Comparison of ENCODE assay signal across 12 mouse cellular contexts in the genomic region with DNA sequence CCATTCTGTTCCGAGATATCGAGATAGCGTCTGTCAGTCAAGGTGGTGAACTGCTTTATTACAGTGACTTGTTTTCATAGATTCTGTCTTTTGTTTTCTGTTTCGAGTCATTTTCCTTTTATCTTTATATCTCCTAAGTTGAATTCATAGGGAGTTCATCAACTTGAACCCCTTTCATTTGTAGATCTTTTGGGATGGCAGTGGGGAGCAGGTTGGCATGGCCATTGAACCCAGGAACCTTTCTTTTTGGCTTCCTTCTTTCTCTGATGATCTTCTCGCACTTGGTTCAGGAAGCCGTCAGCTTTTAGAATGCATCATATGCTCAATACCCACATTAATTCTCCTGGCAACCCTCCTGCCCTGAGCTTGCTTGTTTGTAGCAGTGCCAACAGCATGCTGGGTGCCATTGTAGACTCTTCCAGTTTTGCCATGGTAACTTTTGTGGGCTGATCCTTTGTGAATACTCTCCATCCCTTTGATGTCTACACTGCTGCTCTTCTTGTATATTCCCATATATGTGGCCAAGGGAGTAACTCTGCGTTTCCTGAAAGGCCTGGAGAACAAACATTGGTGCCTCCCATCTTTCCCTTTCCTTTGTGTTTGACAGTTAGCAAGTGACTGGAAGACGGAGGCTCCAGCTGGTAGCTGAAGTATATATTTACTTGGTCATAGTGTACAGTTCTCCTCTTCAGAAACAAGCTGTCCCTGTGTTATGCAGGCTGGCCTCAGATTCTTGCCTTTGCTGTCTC. TPM values are rescaled to one million over a fixed set of nuclear protein-coding genes. Genes with fewer than 3 reads are reported as not detected.
DNase-seq lines count a peak whose midpoint lies in the region; ATAC-seq lines count a peak whose summit lies in the region.
"Had no signal": no experiment of that assay in that cellular context is flagged by ENCODE, and none has a peak within 500 bp of the region (broad histone marks: within the 10 kb centered on the region; RNA-seq: fewer than 3 reads in every experiment).

No protein-coding gene starts in this region.

- H3K4me2 ChIP-seq in forebrain, embryonic 16.5 days (ENCODE audit: low read length), result 0 out of 2 replicates have a peak overlapping the region, but pooled peaks have one; percentile 5
- H3K4me2 ChIP-seq in kidney, embryonic 15.5 days, result no peak overlapping the region

- 12% methylated on average over 8 of the region's 8 CpGs for WGBS in forebrain, embryonic 16.5 days
- 83% methylated on average over 8 of the region's 8 CpGs for WGBS in kidney, embryonic 15.5 days

- 0 out of 2 replicates have a peak overlapping the region, but pooled peaks have one; percentile 3 for H3K9ac ChIP-seq in forebrain, embryonic 16.5 days (replicated peaks; ENCODE audit: low read depth, low read length)
- no peak overlapping the region for H3K9ac ChIP-seq in kidney, embryonic 15.5 days
- H3K9ac ChIP-seq: liver, embryonic 14.5 days had no signal

- peak overlapping the region; percentile 87 for H3K27ac ChIP-seq in forebrain, embryonic 16.5 days (ENCODE audit: low read length)
- no peak overlapping the region for H3K27ac ChIP-seq in kidney, embryonic 15.5 days
- H3K27ac ChIP-seq: liver, embryonic 14.5 days had no signal

- peaks cover 23% of the 10 kb centered on the region for H3K4me1 ChIP-seq in forebrain, embryonic 16.5 days (replicated peaks; ENCODE audit: control insufficient read depth, insufficient read depth, low read length)
- H3K4me1 ChIP-seq in kidney, embryonic 15.5 days, result no peaks in the 10 kb centered on the region

- H3K27me3 ChIP-seq in forebrain, embryonic 16.5 days (replicated peaks; ENCODE audit: control insufficient read depth, insufficient read depth, low read length), result no peaks in the 10 kb centered on the region
- H3K27me3 ChIP-seq in kidney, embryonic 15.5 days, result no peaks in the 10 kb centered on the region

- peak; percentile 90 for DNase-seq in Muller cell, postnatal 12 days (ENCODE audit: inconsistent ontology term)
- DNase-seq in cerebellum, adult 18-20 months, result peak; percentile 78 to 79
- DNase-seq in layer of hippocampus, postnatal 36 days, result peak; percentile 66 to 70
- DNase-seq in kidney, postnatal 14 days, result no peak
- DNase-seq in thymus, postnatal 4 days, result no peak
- no peak for DNase-seq in spleen, postnatal 36 days (ENCODE audit: low spot score in 2 of 2)
- DNase-seq: kidney, postnatal 25 days; thymus, postnatal 36 days had no signal

- H3K4me3 ChIP-seq in forebrain, embryonic 16.5 days (replicated peaks; ENCODE audit: low read length), result no peak overlapping the region
- no peak overlapping the region for H3K4me3 ChIP-seq in kidney, embryonic 15.5 days (replicated peaks)

- H3K36me3 ChIP-seq in forebrain, embryonic 16.5 days (ENCODE audit: control insufficient read depth, insufficient read depth), result peaks cover 8% of the 10 kb centered on the region
- H3K36me3 ChIP-seq in kidney, embryonic 15.5 days, result peaks cover 59% of the 10 kb centered on the region

- H3K9me3 ChIP-seq in forebrain, embryonic 16.5 days (ENCODE audit: control insufficient read depth, low read length), result no peaks in the 10 kb centered on the region
- H3K9me3 ChIP-seq in kidney, embryonic 15.5 days (replicated peaks), result no peaks in the 10 kb centered on the region

- ATAC-seq in forebrain, embryonic 16.5 days, result peak; percentile 82
- no peak for ATAC-seq in kidney, embryonic 15.5 days (replicated peaks; ENCODE audit: low FRiP score)

RNA-seq across cellular contexts. Expression of a gene that starts 22.6 kb away (rescaled TPM):
- polyA plus RNA-seq in forebrain, embryonic 16.5 days (2015; fragmentation: Nextera tagmentation; extraction: Ambion mirVana), result 83.7 and 99.3 TPM in 2 replicates
- total RNA-seq in layer of hippocampus, postnatal 36 days (2021), result 100 to 1,000 TPM in 1 of 2 experiments, 10 to 100 TPM in 1; 97.7 to 102 TPM
- polyA plus RNA-seq in kidney, embryonic 15.5 days (2015; fragmentation: Nextera tagmentation; extraction: Ambion mirVana), result 97.9 and 106 TPM in 2 replicates

RNA-seq across cellular contexts. Expression of a gene that starts 39.8 kb away (rescaled TPM):
- 56.2 and 65.7 TPM in 2 replicates for polyA plus RNA-seq in forebrain, embryonic 16.5 days (2015; fragmentation: Nextera tagmentation; extraction: Ambion mirVana)
- total RNA-seq in layer of hippocampus, postnatal 36 days (2021), result 10 to 100 TPM; 45.8 to 48.2 TPM
- polyA plus RNA-seq in kidney, embryonic 15.5 days (2015; fragmentation: Nextera tagmentation; extraction: Ambion mirVana), result 0.28 and 0.86 TPM in 2 replicates
- polyA plus RNA-seq: heart, postnatal 0 days; liver, embryonic 14.5 days had no signal

Comparison
In these comparisons a context has a peak if more than half of its experiments do, and no peak if none do; other contexts are left out.
1. DNase-seq: peak in Muller cell, postnatal 12 days (single experiment), cerebellum, adult 18-20 months (2 of 2) and layer of hippocampus, postnatal 36 days (2 of 2); none in kidney, postnatal 14 days (single experiment), thymus, postnatal 4 days (single experiment) and spleen, postnatal 36 days (0 of 2).
2. RNA of a gene that starts 39.8 kb away (polyA plus RNA-seq): 56.2 to 65.7 TPM in forebrain, embryonic 16.5 days; 0.28 to 0.86 TPM in kidney, embryonic 15.5 days; every median in the first group is over 10 times any median in the second.